Comparison of ENCODE assay signal across 10 mouse cellular contexts in the genomic region with DNA sequence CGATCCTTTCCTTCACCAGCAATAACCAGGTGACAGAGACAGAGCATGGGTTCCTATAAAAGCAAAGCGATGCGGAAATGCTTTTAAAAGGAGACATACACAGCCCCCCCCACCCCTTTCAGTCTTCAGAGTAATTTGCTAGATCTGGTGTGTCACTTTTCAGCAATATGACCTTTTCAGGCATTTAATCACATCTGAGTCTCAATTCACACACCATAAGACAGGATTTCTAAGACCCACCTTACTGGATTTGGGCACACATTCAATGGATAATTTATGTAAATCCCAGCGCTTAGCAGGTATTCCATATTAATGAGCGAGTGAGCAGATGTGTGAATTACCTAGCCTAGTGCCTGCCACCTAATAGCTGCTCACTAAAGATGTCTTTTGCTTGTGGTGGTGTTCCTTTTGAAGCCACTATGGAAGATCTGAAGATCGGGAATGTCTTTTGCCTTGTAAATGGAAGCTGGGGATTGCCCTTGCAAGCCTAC.
DNase-seq lines count a peak whose midpoint lies in the region; ATAC-seq and TF ChIP-seq lines count a peak whose summit lies in the region.
"Had no signal": no experiment of that assay in that cellular context is flagged by ENCODE, and none has a peak within 500 bp of the region (broad histone marks: within the 10 kb centered on the region; RNA-seq: fewer than 3 reads in every experiment).

No protein-coding gene starts in this region.

- no peaks in the 10 kb centered on the region for H3K36me3 ChIP-seq in liver, embryonic 12.5 days
- H3K36me3 ChIP-seq in liver, postnatal 0 days (replicated peaks; ENCODE audit: insufficient read depth, low read length): no peaks in the 10 kb centered on the region
- H3K36me3 ChIP-seq in intestine, embryonic 16.5 days (ENCODE audit: control insufficient read depth, insufficient read depth, low read length): no peaks in the 10 kb centered on the region
- H3K36me3 ChIP-seq in neural tube, embryonic 13.5 days: no peaks in the 10 kb centered on the region
- H3K36me3 ChIP-seq: liver, embryonic 15.5 days had no signal

- TF ChIP-seq POLR2A in cerebellum, adult 2 months (IDR thresholded peaks at IDR 0.05; ENCODE audit: borderline replicate concordance, insufficient read depth, low read length): no peak

- H3K9me3 ChIP-seq in liver, embryonic 12.5 days (replicated peaks): no peaks in the 10 kb centered on the region
- no peaks in the 10 kb centered on the region for H3K9me3 ChIP-seq in liver, postnatal 0 days (ENCODE audit: low read length)
- H3K9me3 ChIP-seq in intestine, embryonic 16.5 days (ENCODE audit: control insufficient read depth, low read length): peaks cover 4% of the 10 kb centered on the region; the same call in 1 of the 2 replicates
- H3K9me3 ChIP-seq in neural tube, embryonic 13.5 days: no peaks in the 10 kb centered on the region
- H3K9me3 ChIP-seq: liver, embryonic 15.5 days had no signal

- no peak for TF ChIP-seq CTCF in cerebellum, adult 2 months (IDR thresholded peaks at IDR 0.05; ENCODE audit: borderline replicate concordance, insufficient read depth, low read depth, low read length)
- no peak for TF ChIP-seq CTCF in liver, postnatal 0 days (IDR thresholded peaks at IDR 0.05; ENCODE audit: low read depth)

- H3K4me2 ChIP-seq in liver, embryonic 12.5 days: peak overlapping the region; percentile 10; the same call in 1 of the 2 replicates
- H3K4me2 ChIP-seq in liver, postnatal 0 days (ENCODE audit: low read depth, low read length): no peak overlapping the region
- peak overlapping the region; percentile 38 for H3K4me2 ChIP-seq in intestine, embryonic 16.5 days (ENCODE audit: low read depth, low read length)
- H3K4me2 ChIP-seq in neural tube, embryonic 13.5 days: peak overlapping the region; percentile 51
- H3K4me2 ChIP-seq: liver, embryonic 15.5 days had no signal

- 20% methylated on average over 6 of the region's 6 CpGs for WGBS in cerebellum, adult 2 months
- WGBS in liver, embryonic 12.5 days (ENCODE audit: insufficient replicate concordance): 21% methylated on average over 6 of the region's 6 CpGs
- 27% methylated on average over 6 of the region's 6 CpGs for WGBS in liver, postnatal 0 days (ENCODE audit: insufficient replicate concordance)
- 29% methylated on average over 6 of the region's 6 CpGs for WGBS in intestine, embryonic 16.5 days
- WGBS in neural tube, embryonic 13.5 days: 10% methylated on average over 6 of the region's 6 CpGs

- H3K27me3 ChIP-seq in cerebellum, adult 2 months (ENCODE audit: control insufficient read depth, insufficient read depth, low read length): no peaks in the 10 kb centered on the region
- peaks cover 11% of the 10 kb centered on the region; the same call in 1 of the 2 replicates for H3K27me3 ChIP-seq in liver, embryonic 12.5 days (replicated peaks)
- no peaks in the 10 kb centered on the region for H3K27me3 ChIP-seq in liver, postnatal 0 days (ENCODE audit: insufficient read depth, low read length)
- no peaks in the 10 kb centered on the region for H3K27me3 ChIP-seq in intestine, embryonic 16.5 days (replicated peaks; ENCODE audit: control insufficient read depth, insufficient read depth, low read length)
- H3K27me3 ChIP-seq in neural tube, embryonic 13.5 days: no peaks in the 10 kb centered on the region
- H3K27me3 ChIP-seq: liver, embryonic 15.5 days had no signal

- H3K4me1 ChIP-seq in cerebellum, adult 2 months (ENCODE audit: control insufficient read depth, insufficient read depth, low read length): peaks cover 14% of the 10 kb centered on the region
- no peaks in the 10 kb centered on the region for H3K4me1 ChIP-seq in liver, embryonic 12.5 days
- no peaks in the 10 kb centered on the region for H3K4me1 ChIP-seq in liver, postnatal 0 days (ENCODE audit: insufficient read depth)
- peaks cover 6% of the 10 kb centered on the region; the same call in 1 of the 2 replicates for H3K4me1 ChIP-seq in intestine, embryonic 16.5 days (ENCODE audit: control insufficient read depth, insufficient read depth, low read length)
- peaks cover 31% of the 10 kb centered on the region for H3K4me1 ChIP-seq in neural tube, embryonic 13.5 days (replicated peaks)
- H3K4me1 ChIP-seq: liver, embryonic 15.5 days had no signal

- peak overlapping the region; percentile 52 for H3K4me3 ChIP-seq in cerebellum, adult 2 months (replicated peaks; ENCODE audit: insufficient read depth, low read depth, low read length)
- no peak overlapping the region for H3K4me3 ChIP-seq in liver, embryonic 12.5 days
- no peak overlapping the region for H3K4me3 ChIP-seq in liver, postnatal 0 days (ENCODE audit: low read depth, low read length)
- H3K4me3 ChIP-seq in intestine, embryonic 16.5 days (ENCODE audit: low read length): peak overlapping the region; percentile 16; the same call in 1 of the 2 replicates
- H3K4me3 ChIP-seq in neural tube, embryonic 13.5 days: peak overlapping the region; percentile 15
- H3K4me3 ChIP-seq: liver, embryonic 15.5 days had no signal

- no peak for TF ChIP-seq EP300 in liver, postnatal 0 days (IDR thresholded peaks at IDR 0.05; ENCODE audit: low read depth)

- DNase-seq in cerebellum, adult 2 months: peak in 1 of 2 experiments; percentile 30
- no peak for DNase-seq in cerebellum, postnatal 10 days
- DNase-seq in liver, postnatal 0 days: no peak
- DNase-seq in ovary, postnatal 36 days (ENCODE audit: low spot score): no peak
- DNase-seq in adrenal gland, postnatal 25 days: no peak
- DNase-seq: kidney, adult 11 months had no signal

- no peak overlapping the region for H3K9ac ChIP-seq in liver, embryonic 12.5 days
- H3K9ac ChIP-seq in liver, postnatal 0 days (replicated peaks): no peak overlapping the region
- H3K9ac ChIP-seq in intestine, embryonic 16.5 days (ENCODE audit: low read depth, low read length): no peak overlapping the region; the same call in 1 of the 2 replicates
- peak overlapping the region; percentile 32; the same call in 1 of the 2 replicates for H3K9ac ChIP-seq in neural tube, embryonic 13.5 days
- H3K9ac ChIP-seq: liver, embryonic 15.5 days had no signal

- H3K27ac ChIP-seq in cerebellum, adult 2 months (ENCODE audit: insufficient read depth, low read length): peak overlapping the region; percentile 39
- no peak overlapping the region for H3K27ac ChIP-seq in liver, embryonic 12.5 days
- no peak overlapping the region for H3K27ac ChIP-seq in liver, postnatal 0 days (ENCODE audit: low read depth)
- no peak overlapping the region for H3K27ac ChIP-seq in intestine, embryonic 16.5 days (ENCODE audit: low read length)
- peak overlapping the region; percentile 84 for H3K27ac ChIP-seq in neural tube, embryonic 13.5 days (replicated peaks)
- H3K27ac ChIP-seq: liver, embryonic 15.5 days had no signal

- no peak for ATAC-seq in liver, embryonic 12.5 days
- ATAC-seq in liver, postnatal 0 days: no peak
- ATAC-seq in intestine, embryonic 16.5 days: no peak
- peak; percentile 62; the same call in 1 of the 2 replicates for ATAC-seq in neural tube, embryonic 13.5 days (ENCODE audit: low read depth)

Comparison
In these comparisons a context has a peak if more than half of its experiments do, and no peak if none do; other contexts are left out.
1. H3K27ac ChIP-seq: peak in cerebellum, adult 2 months (single experiment) and neural tube, embryonic 13.5 days (single experiment); none in liver, embryonic 12.5 days (single experiment), liver, postnatal 0 days (single experiment) and intestine, embryonic 16.5 days (single experiment).
2. H3K4me3 ChIP-seq: peak in cerebellum, adult 2 months (single experiment), intestine, embryonic 16.5 days (single experiment) and neural tube, embryonic 13.5 days (single experiment); none in liver, embryonic 12.5 days (single experiment) and liver, postnatal 0 days (single experiment).